Mouse (Mus musculus) testis, postnatal 10 days (tissue): ENCODE data around the gene Lgi1.

Source experiments
- DNase-seq: peaks from one replicate; pipeline ENCODE4 v3.0.0; 2021; ENCODE audit warnings: low spot score

Lgi1 gene

GRCm38 (mm10) chr19:38264505-38265500, at the start of gene Lgi1:
Lgi1 (plus strand) TSS chr19:38264536.
- DNase-seq = no peak

- no peak for DNase-seq
Observed at GRCm38 (mm10) chr19:38217696-38218095, 46.6 kb upstream of the Lgi1 start.

- no peak for DNase-seq
Observed at GRCm38 (mm10) chr19:38223356-38223904, 40.9 kb upstream of the Lgi1 start.

- DNase-seq = peak; percentile 91
Observed at GRCm38 (mm10) chr19:38223905-38224684, 40.2 kb upstream of the Lgi1 start, which contains the start of gene Fra10ac1. Fra10ac1 (minus strand) TSS chr19:38224156.

GRCm38 (mm10) chr19:38224685-38225060, 39.7 kb upstream of the Lgi1 start:
- no peak for DNase-seq

GRCm38 (mm10) chr19:38228699-38229098, 35.6 kb upstream of the Lgi1 start:
- DNase-seq = peak; percentile 51

GRCm38 (mm10) chr19:38232087-38232486, 32.2 kb upstream of the Lgi1 start:
- no peak for DNase-seq

GRCm38 (mm10) chr19:38232516-38232915, 31.8 kb upstream of the Lgi1 start:
- no peak for DNase-seq

GRCm38 (mm10) chr19:38236526-38236925, 27.8 kb upstream of the Lgi1 start:
- DNase-seq = no peak

- DNase-seq = no peak
Observed at GRCm38 (mm10) chr19:38237834-38238212, 26.5 kb upstream of the Lgi1 start.

GRCm38 (mm10) chr19:38238213-38238951, 26.0 kb upstream of the Lgi1 start:
- DNase-seq = no peak

- DNase-seq = no peak
Observed at GRCm38 (mm10) chr19:38242314-38242852, 22.0 kb upstream of the Lgi1 start.

- DNase-seq = no peak
Observed at GRCm38 (mm10) chr19:38244748-38245147, 19.6 kb upstream of the Lgi1 start.

- DNase-seq = no peak
Observed at GRCm38 (mm10) chr19:38245361-38246176, 18.8 kb upstream of the Lgi1 start.

- DNase-seq = no peak
Observed at GRCm38 (mm10) chr19:38246177-38246622, 18.1 kb upstream of the Lgi1 start.

GRCm38 (mm10) chr19:38249627-38250026, 14.7 kb upstream of the Lgi1 start:
- no peak for DNase-seq

GRCm38 (mm10) chr19:38253796-38254195, 10.5 kb upstream of the Lgi1 start:
- DNase-seq = peak; percentile 54

GRCm38 (mm10) chr19:38258651-38259065, 5.7 kb upstream of the Lgi1 start:
- peak; percentile 46 for DNase-seq

- DNase-seq = no peak
Observed at GRCm38 (mm10) chr19:38259436-38259835, 4.9 kb upstream of the Lgi1 start.

- DNase-seq = no peak
Observed at GRCm38 (mm10) chr19:38260346-38260745, 4.0 kb upstream of the Lgi1 start.
